Comparison of ENCODE assay signal across 8 mouse cellular contexts in genomic region chr8:71629096-71629697, GRCm38 (mm10). TPM values are rescaled to one million over a fixed set of nuclear protein-coding genes. Genes with fewer than 3 reads are reported as not detected.
DNase-seq lines count a peak whose midpoint lies in the region; ATAC-seq lines count a peak whose summit lies in the region.

No protein-coding gene starts in this region.

- peak; percentile 98 for DNase-seq in A20 (ENCODE audit: low read depth, low spot score)
- peak; percentile 79 for DNase-seq in brain, embryonic 18.5 days (ENCODE audit: low read depth, low spot score)
- peak; percentile 97 for DNase-seq in kidney, postnatal 10 days
- peak; percentile 88 to 93 for DNase-seq in natural killer cell, adult 2 months (ENCODE audit: low spot score in 2 of 2)

- peak overlapping the region; percentile 91 for H3K4me2 ChIP-seq in heart, embryonic 13.5 days
- H3K4me2 ChIP-seq in liver, embryonic 12.5 days = peak overlapping the region; percentile 94
- H3K4me2 ChIP-seq in stomach, embryonic 15.5 days = peak overlapping the region; percentile 100

- peak overlapping the region; percentile 82 for H3K27ac ChIP-seq in heart, embryonic 13.5 days (replicated peaks)
- H3K27ac ChIP-seq in liver, embryonic 12.5 days = peak overlapping the region; percentile 39; the same call in 1 of the 2 replicates
- peak overlapping the region; percentile 84 for H3K27ac ChIP-seq in stomach, embryonic 15.5 days

- 2% methylated on average over 55 of the region's 55 CpGs for WGBS in heart, embryonic 13.5 days
- under 1% methylated on average over 55 of the region's 55 CpGs for WGBS in liver, embryonic 12.5 days (ENCODE audit: insufficient replicate concordance)
- WGBS in stomach, embryonic 15.5 days = 1% methylated on average over 54 of the region's 55 CpGs

- H3K9me3 ChIP-seq in heart, embryonic 13.5 days = peaks cover 15% of the 10 kb centered on the region
- H3K9me3 ChIP-seq in liver, embryonic 12.5 days (replicated peaks) = no peaks in the 10 kb centered on the region
- no peaks in the 10 kb centered on the region for H3K9me3 ChIP-seq in stomach, embryonic 15.5 days

- ATAC-seq in erythroid progenitor cell, adult 5-6 weeks (replicated peaks; ENCODE audit: low FRiP score, poor library complexity, severe bottlenecking) = peak; percentile 83
- peak; percentile 70 for ATAC-seq in heart, embryonic 13.5 days (ENCODE audit: extremely low read depth, insufficient number of reproducible peaks, low FRiP score, low TSS enrichment)
- peak; percentile 81 for ATAC-seq in liver, embryonic 12.5 days
- ATAC-seq in stomach, embryonic 15.5 days (ENCODE audit: insufficient read depth, low FRiP score, low read depth) = peak; percentile 82

- H3K36me3 ChIP-seq in heart, embryonic 13.5 days = peaks cover 23% of the 10 kb centered on the region
- H3K36me3 ChIP-seq in liver, embryonic 12.5 days = peaks cover 21% of the 10 kb centered on the region
- peaks cover 12% of the 10 kb centered on the region; the same call in 1 of the 2 replicates for H3K36me3 ChIP-seq in stomach, embryonic 15.5 days

- peaks cover 34% of the 10 kb centered on the region for H3K4me1 ChIP-seq in heart, embryonic 13.5 days
- peaks cover 46% of the 10 kb centered on the region for H3K4me1 ChIP-seq in liver, embryonic 12.5 days
- H3K4me1 ChIP-seq in stomach, embryonic 15.5 days = peaks cover 37% of the 10 kb centered on the region

- H3K9ac ChIP-seq in heart, embryonic 13.5 days = peak overlapping the region; percentile 80
- H3K9ac ChIP-seq in liver, embryonic 12.5 days = peak overlapping the region; percentile 72
- H3K9ac ChIP-seq in stomach, embryonic 15.5 days = peak overlapping the region; percentile 56

- H3K27me3 ChIP-seq in heart, embryonic 13.5 days (replicated peaks) = peaks cover 49% of the 10 kb centered on the region
- peaks cover 50% of the 10 kb centered on the region for H3K27me3 ChIP-seq in liver, embryonic 12.5 days (replicated peaks)
- peaks cover 17% of the 10 kb centered on the region for H3K27me3 ChIP-seq in stomach, embryonic 15.5 days (replicated peaks)

- H3K4me3 ChIP-seq in heart, embryonic 13.5 days = peak overlapping the region; percentile 57
- H3K4me3 ChIP-seq in liver, embryonic 12.5 days = peak overlapping the region; percentile 62
- peak overlapping the region; percentile 59 for H3K4me3 ChIP-seq in stomach, embryonic 15.5 days (replicated peaks)

RNA-seq across cellular contexts. Expression of gene Colgalt1, which starts 18.4 kb away (rescaled TPM):
- total RNA-seq in erythroid progenitor cell, adult 5-6 weeks (2015; ENCODE audit: low replicate concordance) = 5.9 and 19.5 TPM in 2 replicates
- total RNA-seq in erythroid progenitor cell, adult 5-6 weeks (2017; ENCODE audit: low replicate concordance) = 9.2 and 11.0 TPM in 2 replicates
- 54.8 and 58.3 TPM in 2 replicates for polyA plus RNA-seq in heart, embryonic 13.5 days (2015; fragmentation: Nextera tagmentation; extraction: Ambion mirVana)
- 29.0 and 30.1 TPM in 2 replicates for polyA plus RNA-seq in liver, embryonic 12.5 days (2016; fragmentation: Nextera tagmentation; extraction: Ambion mirVana)
- 70.6 and 75.1 TPM in 2 replicates for polyA plus RNA-seq in stomach, embryonic 15.5 days (2015; fragmentation: Nextera tagmentation; extraction: Ambion mirVana)

RNA-seq across cellular contexts. Expression of gene Fam129c, which starts 31.7 kb away (rescaled TPM):
- 54.1 and 135 TPM in 2 replicates for total RNA-seq in erythroid progenitor cell, adult 5-6 weeks (2015; ENCODE audit: low replicate concordance)
- 7.4 and 32.9 TPM in 2 replicates for total RNA-seq in erythroid progenitor cell, adult 5-6 weeks (2017; ENCODE audit: low replicate concordance)
- 1.2 and 1.8 TPM in 2 replicates for polyA plus RNA-seq in heart, embryonic 13.5 days (2015; fragmentation: Nextera tagmentation; extraction: Ambion mirVana)
- 1.3 and 2.3 TPM in 2 replicates for polyA plus RNA-seq in liver, embryonic 12.5 days (2016; fragmentation: Nextera tagmentation; extraction: Ambion mirVana)
- polyA plus RNA-seq in stomach, embryonic 15.5 days (2015; fragmentation: Nextera tagmentation; extraction: Ambion mirVana) = 4.3 and 4.7 TPM in 2 replicates

RNA-seq across cellular contexts. Expression of gene Pgls, which starts 37.2 kb away (rescaled TPM):
- total RNA-seq in erythroid progenitor cell, adult 5-6 weeks (2015; ENCODE audit: low replicate concordance) = 31.4 and 36.9 TPM in 2 replicates
- total RNA-seq in erythroid progenitor cell, adult 5-6 weeks (2017; ENCODE audit: low replicate concordance) = 14.8 and 31.8 TPM in 2 replicates
- 169 and 172 TPM in 2 replicates for polyA plus RNA-seq in heart, embryonic 13.5 days (2015; fragmentation: Nextera tagmentation; extraction: Ambion mirVana)
- polyA plus RNA-seq in liver, embryonic 12.5 days (2016; fragmentation: Nextera tagmentation; extraction: Ambion mirVana) = 138 and 144 TPM in 2 replicates
- polyA plus RNA-seq in stomach, embryonic 15.5 days (2015; fragmentation: Nextera tagmentation; extraction: Ambion mirVana) = 238 and 243 TPM in 2 replicates

RNA-seq across cellular contexts. Expression of gene Unc13a, which starts 42.4 kb away (rescaled TPM):
- total RNA-seq in erythroid progenitor cell, adult 5-6 weeks (2015; ENCODE audit: low replicate concordance) = not detected in 2 replicates
- not detected in 2 replicates for total RNA-seq in erythroid progenitor cell, adult 5-6 weeks (2017; ENCODE audit: low replicate concordance)
- polyA plus RNA-seq in heart, embryonic 13.5 days (2015; fragmentation: Nextera tagmentation; extraction: Ambion mirVana) = 0.39 and 0.40 TPM in 2 replicates
- 0.22 and 0.31 TPM in 2 replicates for polyA plus RNA-seq in liver, embryonic 12.5 days (2016; fragmentation: Nextera tagmentation; extraction: Ambion mirVana)
- 1.1 TPM in 2 replicates for polyA plus RNA-seq in stomach, embryonic 15.5 days (2015; fragmentation: Nextera tagmentation; extraction: Ambion mirVana)

RNA-seq across cellular contexts. Expression of gene Jak3, which starts 46.9 kb away (rescaled TPM):
- total RNA-seq in erythroid progenitor cell, adult 5-6 weeks (2015; ENCODE audit: low replicate concordance) = 2.1 and 5.4 TPM in 2 replicates
- 0.68 and 0.90 TPM in 2 replicates for total RNA-seq in erythroid progenitor cell, adult 5-6 weeks (2017; ENCODE audit: low replicate concordance)
- 7.6 and 7.7 TPM in 2 replicates for polyA plus RNA-seq in heart, embryonic 13.5 days (2015; fragmentation: Nextera tagmentation; extraction: Ambion mirVana)
- 9.2 and 10.4 TPM in 2 replicates for polyA plus RNA-seq in liver, embryonic 12.5 days (2016; fragmentation: Nextera tagmentation; extraction: Ambion mirVana)
- 9.1 and 9.6 TPM in 2 replicates for polyA plus RNA-seq in stomach, embryonic 15.5 days (2015; fragmentation: Nextera tagmentation; extraction: Ambion mirVana)

Comparison
In these comparisons a context has a peak if more than half of its experiments do, and no peak if none do; other contexts are left out.
1. Peak in every context shown above with its lines: DNase-seq, ATAC-seq, H3K4me3 ChIP-seq and H3K27ac ChIP-seq.